9 mouse cellular contexts compared by ENCODE assay signal in the genomic region with DNA sequence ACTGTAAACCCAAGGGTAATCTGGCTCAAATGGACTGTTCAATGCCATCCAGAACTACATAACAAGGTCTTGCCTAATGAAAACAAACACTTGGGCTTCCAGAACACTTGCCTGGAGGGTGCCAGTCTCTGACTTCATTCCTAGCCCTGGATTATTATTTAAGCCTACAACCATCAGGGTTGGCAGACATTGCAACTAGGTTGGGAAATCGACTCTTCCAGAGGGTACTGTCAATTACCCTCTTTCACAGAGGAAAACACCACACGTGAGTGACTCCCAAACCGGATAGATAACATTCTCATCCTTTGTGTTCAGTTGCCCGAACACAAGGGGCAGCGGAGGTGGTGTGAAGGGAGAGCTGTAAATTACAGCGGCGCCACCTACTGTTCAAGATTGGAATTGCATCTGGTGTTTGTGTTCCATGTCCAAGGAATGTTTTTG. TPM values are rescaled to one million over a fixed set of nuclear protein-coding genes. Genes with fewer than 3 reads are reported as not detected.
DNase-seq lines count a peak whose midpoint lies in the region; ATAC-seq and TF ChIP-seq lines count a peak whose summit lies in the region.
"Had no signal": no experiment of that assay in that cellular context is flagged by ENCODE, and none has a peak within 500 bp of the region (broad histone marks: within the 10 kb centered on the region; RNA-seq: fewer than 3 reads in every experiment).

No protein-coding gene starts in this region.

- 4% methylated on average over 7 of the region's 7 CpGs for WGBS in forebrain, postnatal 0 days
- WGBS in hindbrain, embryonic 15.5 days, result 3% methylated on average over 7 of the region's 7 CpGs
- WGBS in midbrain, embryonic 11.5 days, result 5% methylated on average over 7 of the region's 7 CpGs

- H3K27me3 ChIP-seq in forebrain, postnatal 0 days (ENCODE audit: insufficient read depth, low read length), result no peaks in the 10 kb centered on the region
- no peaks in the 10 kb centered on the region for H3K27me3 ChIP-seq in hindbrain, embryonic 15.5 days
- H3K27me3 ChIP-seq in midbrain, embryonic 11.5 days (ENCODE audit: control insufficient read depth, insufficient read depth, low read length), result no peaks in the 10 kb centered on the region

- no peaks in the 10 kb centered on the region for H3K36me3 ChIP-seq in forebrain, postnatal 0 days (ENCODE audit: insufficient read depth)
- H3K36me3 ChIP-seq in hindbrain, embryonic 15.5 days, result no peaks in the 10 kb centered on the region
- no peaks in the 10 kb centered on the region for H3K36me3 ChIP-seq in midbrain, embryonic 11.5 days (ENCODE audit: control insufficient read depth, insufficient read depth, low read length)

- no peaks in the 10 kb centered on the region for H3K4me1 ChIP-seq in forebrain, postnatal 0 days (ENCODE audit: insufficient read depth)
- H3K4me1 ChIP-seq in hindbrain, embryonic 15.5 days (replicated peaks), result no peaks in the 10 kb centered on the region
- 0 out of 2 replicates have a peak, but pooled peaks cover 3% of the 10 kb centered on the region for H3K4me1 ChIP-seq in midbrain, embryonic 11.5 days (ENCODE audit: control insufficient read depth, insufficient read depth, low read length)

- H3K4me2 ChIP-seq in forebrain, postnatal 0 days (ENCODE audit: low read depth), result no peak overlapping the region
- no peak overlapping the region for H3K4me2 ChIP-seq in hindbrain, embryonic 15.5 days
- no peak overlapping the region for H3K4me2 ChIP-seq in midbrain, embryonic 11.5 days

- peak; percentile 84 for TF ChIP-seq CTCF in forebrain, postnatal 0 days (IDR thresholded peaks at IDR 0.05; ENCODE audit: low read depth)

- H3K9ac ChIP-seq in forebrain, postnatal 0 days, result no peak overlapping the region
- no peak overlapping the region for H3K9ac ChIP-seq in hindbrain, embryonic 15.5 days
- no peak overlapping the region for H3K9ac ChIP-seq in midbrain, embryonic 11.5 days (ENCODE audit: low read length)

- peak; percentile 42; the same call in 1 of the 2 replicates for ATAC-seq in forebrain, postnatal 0 days
- peak; percentile 38; the same call in 1 of the 2 replicates for ATAC-seq in hindbrain, embryonic 15.5 days (ENCODE audit: low FRiP score, low read depth)
- ATAC-seq in midbrain, embryonic 11.5 days (ENCODE audit: low FRiP score), result 0 out of 2 replicates have a peak, but pooled peaks have one; percentile 33

- no peak overlapping the region for H3K4me3 ChIP-seq in forebrain, postnatal 0 days (ENCODE audit: low read depth, low read length)
- no peak overlapping the region for H3K4me3 ChIP-seq in hindbrain, embryonic 15.5 days
- no peak overlapping the region for H3K4me3 ChIP-seq in midbrain, embryonic 11.5 days (ENCODE audit: low read depth, low read length)
- H3K4me3 ChIP-seq: megakaryocyte, embryonic 14.5 days had no signal

- peak; percentile 70 for DNase-seq in Muller cell, postnatal 12 days (ENCODE audit: inconsistent ontology term)
- DNase-seq in cerebellum, adult 11-12 months, result peak; percentile 49
- DNase-seq in forebrain, postnatal 0 days, result peak; percentile 85
- peak; percentile 80 for DNase-seq in left cerebral cortex, adult 11 months (ENCODE audit: low spot score)
- DNase-seq in midbrain, embryonic 11.5 days (ENCODE audit: low spot score, missing footprints), result peak; percentile 99
- DNase-seq in right cerebral cortex, postnatal 25 days, result peak; percentile 77
- peak; percentile 72 to 92 for DNase-seq in urinary bladder, postnatal 4 days (ENCODE audit: low spot score in 2 of 2)

- H3K27ac ChIP-seq in forebrain, postnatal 0 days (ENCODE audit: low read depth, low read length), result no peak overlapping the region
- H3K27ac ChIP-seq in hindbrain, embryonic 15.5 days (replicated peaks), result no peak overlapping the region
- H3K27ac ChIP-seq in midbrain, embryonic 11.5 days (ENCODE audit: low read depth, low read length), result no peak overlapping the region

- H3K9me3 ChIP-seq in forebrain, postnatal 0 days (ENCODE audit: low read length), result no peaks in the 10 kb centered on the region
- H3K9me3 ChIP-seq in hindbrain, embryonic 15.5 days, result no peaks in the 10 kb centered on the region
- no peaks in the 10 kb centered on the region for H3K9me3 ChIP-seq in midbrain, embryonic 11.5 days (ENCODE audit: control insufficient read depth, low read length)
- H3K9me3 ChIP-seq: megakaryocyte, embryonic 14.5 days had no signal

RNA-seq across cellular contexts. Expression of gene Igsf23, which starts 5.8 kb away (rescaled TPM):
- not detected in 2 replicates for total RNA-seq in forebrain, postnatal 0 days (2014; rRNA removed)
- polyA plus RNA-seq in forebrain, postnatal 0 days (2015; fragmentation: Nextera tagmentation; extraction: Ambion mirVana), result not detected in 2 replicates
- not detected in 2 replicates for polyA plus RNA-seq in hindbrain, embryonic 15.5 days (2015; fragmentation: Nextera tagmentation; extraction: Ambion mirVana)
- polyA plus RNA-seq in midbrain, embryonic 11.5 days (2014; fragmentation: Nextera tagmentation; extraction: Ambion mirVana), result 0.20 TPM in 1 of 2 replicates, not detected in the other

RNA-seq across cellular contexts. Expression of gene Ceacam20, which starts 8.9 kb away (rescaled TPM):
- total RNA-seq in forebrain, postnatal 0 days (2014; rRNA removed), result not detected in 2 replicates
- polyA plus RNA-seq in forebrain, postnatal 0 days (2015; fragmentation: Nextera tagmentation; extraction: Ambion mirVana), result not detected in 2 replicates
- not detected in 2 replicates for polyA plus RNA-seq in hindbrain, embryonic 15.5 days (2015; fragmentation: Nextera tagmentation; extraction: Ambion mirVana)
- not detected in 2 replicates for polyA plus RNA-seq in midbrain, embryonic 11.5 days (2014; fragmentation: Nextera tagmentation; extraction: Ambion mirVana)

RNA-seq across cellular contexts. Expression of gene Nlrp9b, which starts 34.9 kb away (rescaled TPM):
- total RNA-seq in forebrain, postnatal 0 days (2014; rRNA removed), result not detected in 2 replicates
- not detected in 2 replicates for polyA plus RNA-seq in forebrain, postnatal 0 days (2015; fragmentation: Nextera tagmentation; extraction: Ambion mirVana)
- not detected in 2 replicates for polyA plus RNA-seq in hindbrain, embryonic 15.5 days (2015; fragmentation: Nextera tagmentation; extraction: Ambion mirVana)
- not detected in 2 replicates for polyA plus RNA-seq in midbrain, embryonic 11.5 days (2014; fragmentation: Nextera tagmentation; extraction: Ambion mirVana)

RNA-seq across cellular contexts. Expression of gene Pvr, which starts 35.4 kb away (rescaled TPM):
- 12.0 and 12.8 TPM in 2 replicates for total RNA-seq in forebrain, postnatal 0 days (2014; rRNA removed)
- 4.2 and 6.1 TPM in 2 replicates for polyA plus RNA-seq in forebrain, postnatal 0 days (2015; fragmentation: Nextera tagmentation; extraction: Ambion mirVana)
- polyA plus RNA-seq in hindbrain, embryonic 15.5 days (2015; fragmentation: Nextera tagmentation; extraction: Ambion mirVana), result 9.6 and 10.0 TPM in 2 replicates
- polyA plus RNA-seq in midbrain, embryonic 11.5 days (2014; fragmentation: Nextera tagmentation; extraction: Ambion mirVana), result 2.8 and 3.0 TPM in 2 replicates

Comparison
In these comparisons a context has a peak if more than half of its experiments do, and no peak if none do; other contexts are left out.
1. DNase-seq: peak in every context shown above with its lines; median percentile 99 in midbrain, embryonic 11.5 days; 85 in forebrain, postnatal 0 days; 82 in urinary bladder, postnatal 4 days; 80 in left cerebral cortex, adult 11 months; 77 in right cerebral cortex, postnatal 25 days; 70 in Muller cell, postnatal 12 days; 49 in cerebellum, adult 11-12 months.